Mouse (Mus musculus): ENCODE results near the gene Abtb1. TPM values are rescaled to one million over a fixed set of nuclear protein-coding genes. Genes with fewer than 3 reads are reported as not detected.
A peak's percentile ranks its signal among the peaks of the same experiment; 100 is the strongest.

Abtb1 gene
- polyA plus RNA-seq, 1 experiment from 2014 or later: 21.0 TPM

DNA sequence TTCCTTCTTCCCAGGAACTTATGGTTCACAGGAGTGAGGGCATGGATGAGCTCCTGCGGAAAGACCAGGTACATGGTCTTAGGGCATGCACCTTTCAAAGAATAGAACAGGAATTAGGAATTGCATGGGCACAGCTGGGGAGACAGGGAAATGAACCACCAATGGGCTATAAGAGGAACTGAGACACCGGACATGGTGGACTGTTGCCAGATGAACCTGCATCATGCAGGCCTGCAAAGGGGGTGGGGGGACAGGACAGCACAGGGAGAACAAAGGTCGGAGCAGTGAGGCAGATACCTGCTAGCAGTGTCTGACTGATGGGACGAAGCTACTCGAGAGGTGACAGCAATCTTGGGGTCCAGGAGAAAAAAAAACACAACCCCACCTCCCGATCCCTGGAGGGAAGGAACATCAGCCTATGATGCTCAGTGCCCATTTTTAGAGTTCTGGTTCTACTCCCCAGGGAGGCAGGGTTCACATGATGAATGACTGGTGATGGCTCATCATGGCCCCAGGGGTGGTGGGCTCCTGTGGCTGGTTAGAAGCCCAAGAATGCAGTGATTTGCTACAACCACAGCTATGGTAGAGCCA, 11.6 kb downstream of the Abtb1 start:
- no peaks in the 10 kb centered on the region for H3K27me3 ChIP-seq (replicated peaks; ENCODE audit: control insufficient read depth, insufficient read depth, low read length)
- no peak overlapping the region for H3K4me2 ChIP-seq (ENCODE audit: low read depth, low read length)
- H3K36me3 ChIP-seq (ENCODE audit: control insufficient read depth, insufficient read depth, low read length): no peaks in the 10 kb centered on the region
- H3K9ac ChIP-seq (ENCODE audit: low read depth, low read length): no peak overlapping the region
- no peaks in the 10 kb centered on the region for H3K9me3 ChIP-seq (ENCODE audit: control insufficient read depth, low read length)
- H3K4me3 ChIP-seq (ENCODE audit: low read depth, low read length): no peak overlapping the region
- no peak overlapping the region for H3K27ac ChIP-seq (replicated peaks; ENCODE audit: low read depth, low read length)
- ATAC-seq (ENCODE audit: low read depth) (no peak), DNase-seq (ENCODE audit: low spot score) (no peak)
- H3K4me1 ChIP-seq (ENCODE audit: control insufficient read depth, insufficient read depth, low read length): peaks cover 4% of the 10 kb centered on the region; the same call in 1 of the 2 replicates
- WGBS: 84% methylated on average over 6 of the region's 6 CpGs

DNA sequence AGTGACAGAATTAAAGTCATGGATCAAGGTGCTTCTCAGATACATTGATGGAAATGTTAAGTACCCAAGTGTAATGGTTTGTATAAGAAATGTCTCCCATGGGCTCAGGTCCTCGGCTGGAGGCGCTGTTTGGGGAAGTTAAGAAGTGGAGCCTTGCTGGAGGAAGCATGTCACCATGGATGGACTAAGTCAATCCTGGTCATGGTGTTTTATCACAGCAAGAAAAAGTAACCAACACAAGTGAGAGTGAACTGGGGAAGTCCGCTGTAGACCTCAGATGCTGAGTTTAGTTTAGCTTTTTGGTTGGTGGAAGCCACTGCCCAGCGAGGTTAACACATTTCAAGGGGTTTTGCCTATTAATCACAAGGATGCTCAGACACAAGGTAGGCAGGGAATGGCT, 12.2 kb downstream of the Abtb1 start:
- 83% methylated on average over 4 of the region's 4 CpGs for WGBS
- H3K4me2 ChIP-seq (ENCODE audit: low read depth, low read length): no peak overlapping the region
- peaks cover 4% of the 10 kb centered on the region; the same call in 1 of the 2 replicates for H3K4me1 ChIP-seq (ENCODE audit: control insufficient read depth, insufficient read depth, low read length)
- no peaks in the 10 kb centered on the region for H3K27me3 ChIP-seq (replicated peaks; ENCODE audit: control insufficient read depth, insufficient read depth, low read length)
- no peak overlapping the region for H3K27ac ChIP-seq (replicated peaks; ENCODE audit: low read depth, low read length)
- no peak for DNase-seq (ENCODE audit: low spot score)
- H3K36me3 ChIP-seq (ENCODE audit: control insufficient read depth, insufficient read depth, low read length): no peaks in the 10 kb centered on the region
- no peak for ATAC-seq (ENCODE audit: low read depth)
- no peak overlapping the region for H3K9ac ChIP-seq (ENCODE audit: low read depth, low read length)
- no peak overlapping the region for H3K4me3 ChIP-seq (ENCODE audit: low read depth, low read length)
- H3K9me3 ChIP-seq (ENCODE audit: control insufficient read depth, low read length): no peaks in the 10 kb centered on the region

DNA sequence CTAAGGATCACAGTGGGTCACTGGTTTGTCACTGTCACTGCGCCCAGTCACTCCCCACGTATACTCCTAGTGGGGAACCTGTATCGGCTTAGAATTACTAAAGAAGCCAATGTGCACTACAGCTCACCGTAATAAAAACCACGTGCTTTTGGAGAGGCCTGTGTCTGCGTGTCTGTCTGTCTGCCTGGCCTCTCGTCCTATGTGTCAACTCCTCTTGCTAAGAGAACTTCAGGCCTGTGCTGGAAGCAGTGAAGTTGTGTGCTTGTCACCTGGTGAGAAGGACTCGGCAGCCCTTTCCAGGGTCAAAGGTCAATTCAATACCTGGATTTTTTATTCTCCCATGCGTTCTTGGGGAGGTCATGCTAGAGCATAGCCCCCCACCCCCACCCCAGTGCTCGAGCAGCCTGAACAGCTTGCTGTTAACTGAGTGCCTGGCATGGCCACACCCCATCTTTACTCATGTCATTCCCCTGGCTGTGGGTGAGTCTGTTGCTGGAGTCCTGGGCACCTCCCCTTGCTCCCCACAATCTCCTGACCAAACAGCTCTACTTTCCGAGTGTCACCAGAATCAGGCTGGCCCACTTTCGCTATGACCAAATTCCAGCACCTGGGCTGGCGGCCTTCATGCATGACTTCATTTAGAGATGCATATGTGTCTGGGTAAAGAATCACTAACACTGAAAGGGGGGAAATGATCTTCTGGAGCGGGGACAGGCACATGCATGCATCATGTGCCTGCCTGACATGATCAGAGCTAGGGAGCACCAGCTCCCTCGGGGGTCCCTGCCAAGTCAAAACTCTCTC, 13.4 kb downstream of the Abtb1 start:
- no peak overlapping the region for H3K27ac ChIP-seq (replicated peaks; ENCODE audit: low read depth, low read length)

DNA sequence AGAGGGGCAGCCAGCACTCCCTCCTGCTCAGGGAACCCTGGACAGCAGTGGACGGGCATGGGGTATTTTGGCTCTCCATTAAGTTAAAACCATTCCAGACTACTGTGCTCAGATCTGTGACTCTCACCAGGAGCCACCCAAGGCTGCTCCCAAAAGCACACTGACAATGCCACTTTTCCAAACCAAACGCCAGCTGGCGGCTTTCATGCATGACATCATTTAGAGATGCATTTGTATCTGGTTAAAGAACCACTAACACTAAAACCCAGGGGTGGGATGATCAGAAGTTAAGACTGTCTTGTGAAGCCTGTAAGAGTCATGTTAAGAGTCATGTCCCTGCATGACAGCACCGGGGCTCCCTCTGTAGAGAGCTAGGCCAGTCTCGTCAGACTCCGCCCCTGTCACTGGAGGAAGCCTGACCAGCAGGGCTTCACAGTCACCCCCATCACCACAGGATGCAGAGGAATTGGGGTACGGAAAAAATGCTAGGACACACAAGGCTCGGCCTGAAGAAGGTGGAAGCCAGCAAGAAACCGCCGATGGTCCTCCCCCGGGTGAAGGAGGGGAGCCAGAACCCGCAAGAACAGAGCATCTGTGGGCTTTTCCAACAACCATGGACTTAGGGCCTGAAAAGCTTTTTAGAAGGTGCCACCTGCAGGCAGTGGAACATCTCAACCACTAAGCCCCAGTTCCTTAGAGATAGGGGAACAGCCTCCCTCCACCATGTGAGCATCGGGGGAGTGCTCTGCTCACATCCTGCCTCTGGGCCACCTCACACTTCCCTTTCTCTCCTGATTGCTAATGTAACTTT, 14.2 kb downstream of the Abtb1 start:
- 61% methylated on average over 13 of the region's 13 CpGs for WGBS
- no peaks in the 10 kb centered on the region for H3K36me3 ChIP-seq (ENCODE audit: control insufficient read depth, insufficient read depth, low read length)
- no peak overlapping the region for H3K4me3 ChIP-seq (ENCODE audit: low read depth, low read length)
- H3K27me3 ChIP-seq (replicated peaks; ENCODE audit: control insufficient read depth, insufficient read depth, low read length): no peaks in the 10 kb centered on the region
- ATAC-seq (ENCODE audit: low read depth) (no peak), DNase-seq (ENCODE audit: low spot score) (no peak)
- no peak overlapping the region for H3K9ac ChIP-seq (ENCODE audit: low read depth, low read length)
- no peak overlapping the region for H3K27ac ChIP-seq (replicated peaks; ENCODE audit: low read depth, low read length)
- peaks cover 4% of the 10 kb centered on the region; the same call in 1 of the 2 replicates for H3K4me1 ChIP-seq (ENCODE audit: control insufficient read depth, insufficient read depth, low read length)
- no peak overlapping the region for H3K4me2 ChIP-seq (ENCODE audit: low read depth, low read length)
- H3K9me3 ChIP-seq (ENCODE audit: control insufficient read depth, low read length): no peaks in the 10 kb centered on the region

More for the DNA sequence above, 13.4 kb downstream of the Abtb1 start:
- DNase-seq (ENCODE audit: low spot score) (no peak), ATAC-seq (ENCODE audit: low read depth) (no peak)
- Histone ChIP-seq H3K9ac (ENCODE audit: low read depth, low read length) (no peak overlapping the region), H3K4me3 (ENCODE audit: low read depth, low read length) (no peak overlapping the region), H3K36me3 (ENCODE audit: control insufficient read depth, insufficient read depth, low read length) (no peaks in the 10 kb centered on the region), H3K4me1 (ENCODE audit: control insufficient read depth, insufficient read depth, low read length) (peaks cover 4% of the 10 kb centered on the region; the same call in 1 of the 2 replicates), H3K27me3 (replicated peaks; ENCODE audit: control insufficient read depth, insufficient read depth, low read length) (no peaks in the 10 kb centered on the region), H3K9me3 (ENCODE audit: control insufficient read depth, low read length) (no peaks in the 10 kb centered on the region), H3K4me2 (ENCODE audit: low read depth, low read length) (no peak overlapping the region)
- WGBS: 63% methylated on average over 15 of the region's 15 CpGs

DNA sequence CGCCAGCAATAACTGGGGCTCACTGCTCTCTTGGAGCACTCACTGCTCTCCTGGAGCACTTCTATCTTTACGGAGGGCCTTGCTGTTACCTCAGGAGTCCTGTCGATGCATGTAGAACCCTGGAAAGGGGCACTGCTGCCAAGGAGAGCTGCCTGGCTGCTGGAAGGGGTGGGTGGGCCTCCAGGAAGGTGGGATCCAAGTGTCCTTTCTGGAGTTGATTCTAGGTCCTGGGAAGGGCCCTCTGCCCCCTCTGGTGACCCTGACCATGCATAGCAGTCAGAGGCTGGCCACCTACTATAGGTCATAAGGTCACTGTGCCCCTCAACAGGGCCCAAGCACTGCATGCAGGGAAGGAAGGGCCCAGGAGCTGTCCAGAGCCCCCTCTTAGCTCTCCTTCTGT, 14.8 kb downstream of the Abtb1 start:
- no peak overlapping the region for H3K4me3 ChIP-seq (ENCODE audit: low read depth, low read length)
- no peak overlapping the region for H3K9ac ChIP-seq (ENCODE audit: low read depth, low read length)
- no peaks in the 10 kb centered on the region for H3K27me3 ChIP-seq (replicated peaks; ENCODE audit: control insufficient read depth, insufficient read depth, low read length)
- H3K27ac ChIP-seq (replicated peaks; ENCODE audit: low read depth, low read length): no peak overlapping the region
- no peaks in the 10 kb centered on the region for H3K36me3 ChIP-seq (ENCODE audit: control insufficient read depth, insufficient read depth, low read length)
- 69% methylated on average over 2 of the region's 3 CpGs for WGBS
- no peak overlapping the region for H3K4me2 ChIP-seq (ENCODE audit: low read depth, low read length)
- H3K9me3 ChIP-seq (ENCODE audit: control insufficient read depth, low read length): no peaks in the 10 kb centered on the region
- no peak for DNase-seq (ENCODE audit: low spot score)
- ATAC-seq (ENCODE audit: low read depth): no peak
- peaks cover 4% of the 10 kb centered on the region; the same call in 1 of the 2 replicates for H3K4me1 ChIP-seq (ENCODE audit: control insufficient read depth, insufficient read depth, low read length)

DNA sequence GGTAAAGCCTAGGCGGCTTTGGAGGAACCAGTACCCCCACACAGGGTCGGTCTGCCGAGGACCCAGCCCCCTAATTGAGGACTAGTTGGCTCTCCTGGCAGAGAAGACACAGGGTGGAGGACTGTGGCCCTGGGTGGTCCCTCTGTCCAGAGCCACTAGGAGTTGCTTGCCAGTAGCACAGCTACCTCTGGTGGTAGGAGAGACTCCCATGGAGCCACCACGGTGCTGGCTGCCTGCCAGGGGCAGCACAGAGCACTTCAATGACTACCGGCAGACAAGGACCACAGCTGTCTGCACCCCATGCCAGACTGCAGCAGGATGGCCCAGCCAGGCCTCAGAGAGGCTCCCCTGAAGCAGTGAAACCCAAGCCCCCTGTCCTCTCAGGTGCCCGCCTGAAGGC, 15.2 kb downstream of the Abtb1 start:
- no peaks in the 10 kb centered on the region for H3K27me3 ChIP-seq (replicated peaks; ENCODE audit: control insufficient read depth, insufficient read depth, low read length)
- H3K4me3 ChIP-seq (ENCODE audit: low read depth, low read length): no peak overlapping the region
- no peak overlapping the region for H3K27ac ChIP-seq (replicated peaks; ENCODE audit: low read depth, low read length)
- WGBS: 15% methylated on average over 5 of the region's 6 CpGs
- no peaks in the 10 kb centered on the region for H3K9me3 ChIP-seq (ENCODE audit: control insufficient read depth, low read length)
- H3K4me1 ChIP-seq (ENCODE audit: control insufficient read depth, insufficient read depth, low read length): peaks cover 4% of the 10 kb centered on the region; the same call in 1 of the 2 replicates
- DNase-seq (ENCODE audit: low spot score) (peak; percentile 90), ATAC-seq (ENCODE audit: low read depth) (peak; percentile 84)
- H3K36me3 ChIP-seq (ENCODE audit: control insufficient read depth, insufficient read depth, low read length): no peaks in the 10 kb centered on the region
- no peak overlapping the region for H3K9ac ChIP-seq (ENCODE audit: low read depth, low read length)
- H3K4me2 ChIP-seq (ENCODE audit: low read depth, low read length): no peak overlapping the region

DNA sequence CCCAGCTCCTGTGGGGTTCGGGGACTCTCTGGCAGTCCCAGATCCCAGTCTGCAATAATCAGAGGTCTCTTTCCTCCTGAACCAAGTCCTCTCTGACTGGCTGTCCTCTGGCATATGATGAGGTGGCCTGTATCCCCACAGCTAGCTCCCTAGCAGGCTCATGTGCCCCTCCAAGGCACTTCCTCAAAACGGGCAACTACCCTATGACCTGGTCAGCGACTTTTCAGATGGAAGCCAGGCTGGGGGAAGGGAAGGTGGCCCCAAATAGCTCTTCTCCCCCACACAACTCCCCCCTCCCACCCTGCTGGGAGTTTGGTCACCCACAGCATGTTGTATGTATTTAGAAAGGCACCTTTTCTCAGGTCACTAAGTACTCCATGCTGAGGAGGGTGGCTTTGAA, 15.7 kb downstream of the Abtb1 start:
- Histone ChIP-seq H3K4me1 (ENCODE audit: control insufficient read depth, insufficient read depth, low read length) (peaks cover 4% of the 10 kb centered on the region; the same call in 1 of the 2 replicates), H3K9me3 (ENCODE audit: control insufficient read depth, low read length) (no peaks in the 10 kb centered on the region), H3K36me3 (ENCODE audit: control insufficient read depth, insufficient read depth, low read length) (no peaks in the 10 kb centered on the region), H3K27ac (replicated peaks; ENCODE audit: low read depth, low read length) (no peak overlapping the region), H3K27me3 (replicated peaks; ENCODE audit: control insufficient read depth, insufficient read depth, low read length) (no peaks in the 10 kb centered on the region), H3K4me3 (ENCODE audit: low read depth, low read length) (no peak overlapping the region), H3K4me2 (ENCODE audit: low read depth, low read length) (no peak overlapping the region), H3K9ac (ENCODE audit: low read depth, low read length) (no peak overlapping the region)
- ATAC-seq (ENCODE audit: low read depth) (no peak), DNase-seq (ENCODE audit: low spot score) (no peak)
- 51% methylated on average over 3 of the region's 3 CpGs for WGBS

DNA sequence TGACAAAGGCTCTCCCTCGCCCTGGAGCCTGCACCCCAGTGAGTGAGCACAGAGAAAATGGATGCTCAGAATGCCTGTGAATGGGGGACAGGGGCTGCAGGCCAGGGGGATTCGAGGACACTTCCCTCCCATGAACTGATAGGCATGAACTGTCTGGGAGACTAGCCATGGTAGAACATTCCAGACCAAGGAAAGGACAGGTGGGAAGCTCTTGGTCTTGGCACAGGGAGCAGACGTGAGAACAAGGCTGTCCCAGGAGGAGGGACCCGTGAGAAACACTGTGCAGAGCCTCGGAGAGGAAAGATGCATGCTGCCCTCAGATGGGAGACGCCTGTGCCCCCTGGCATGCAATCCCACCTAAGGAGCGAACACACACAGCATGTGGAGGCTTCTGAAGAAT, 17.6 kb downstream of the Abtb1 start:
- no peak overlapping the region for H3K27ac ChIP-seq (replicated peaks; ENCODE audit: low read depth, low read length)
- no peaks in the 10 kb centered on the region for H3K36me3 ChIP-seq (ENCODE audit: control insufficient read depth, insufficient read depth, low read length)
- H3K4me2 ChIP-seq (ENCODE audit: low read depth, low read length): no peak overlapping the region
- 58% methylated on average over 7 of the region's 7 CpGs for WGBS
- no peak overlapping the region for H3K4me3 ChIP-seq (ENCODE audit: low read depth, low read length)
- H3K9me3 ChIP-seq (ENCODE audit: control insufficient read depth, low read length): no peaks in the 10 kb centered on the region
- peaks cover 4% of the 10 kb centered on the region; the same call in 1 of the 2 replicates for H3K4me1 ChIP-seq (ENCODE audit: control insufficient read depth, insufficient read depth, low read length)
- H3K9ac ChIP-seq (ENCODE audit: low read depth, low read length): no peak overlapping the region
- DNase-seq (ENCODE audit: low spot score): no peak
- no peaks in the 10 kb centered on the region for H3K27me3 ChIP-seq (replicated peaks; ENCODE audit: control insufficient read depth, insufficient read depth, low read length)
- no peak for ATAC-seq (ENCODE audit: low read depth)
